Mouse (Mus musculus) limb, embryonic 14.5 days (tissue): ENCODE measurements at regions not wholly inside any gene's neighbourhood (a gene's known extent, or its start where the extent isn't known, plus 50 kb on each side); places are given as distances from the start of the nearest gene placed in this dataset.

Experiments
- ATAC-seq: fragments of 200-750 bp; cut with Nextera tagmentation; 2 replicates; pipeline ENCODE4 v1.8.0; 2017; ENCODE audit warnings: low read depth, moderate number of reproducible peaks, moderate TSS enrichment; ENCODE audit not compliant: low FRiP score
- DNase-seq: peaks from one replicate; pipeline ENCODE4 v3.0.0-alpha.2; 2015; ENCODE audit warnings: low spot score
- H3K27ac ChIP-seq: fragments of 300-500 bp; sonication (generic); replicated peaks from 2 replicates; pipeline ENCODE4 v1.5.1; 2014; ENCODE audit warnings: low read depth, mild to moderate bottlenecking, low read length, moderate library complexity, mixed read lengths
- H3K27me3 ChIP-seq: fragments of 300-500 bp; sonication (generic); 2 replicates; pipeline ENCODE4 v1.6.1; 2014; ENCODE audit warnings: low read length, mixed read lengths; ENCODE audit not compliant: control insufficient read depth, insufficient read depth
- H3K36me3 ChIP-seq: fragments of 300-500 bp; sonication (generic); 2 replicates; pipeline ENCODE4 v1.6.1; 2014; ENCODE audit warnings: mild to moderate bottlenecking, low read length, moderate library complexity, mixed read lengths; ENCODE audit not compliant: control insufficient read depth, insufficient read depth
- H3K4me1 ChIP-seq: fragments of 300-500 bp; sonication (generic); 2 replicates; pipeline ENCODE4 v1.6.1; 2014; ENCODE audit warnings: antibody characterized with exemption, low read length, mixed read lengths; ENCODE audit not compliant: control insufficient read depth, insufficient read depth
- H3K4me2 ChIP-seq: fragments of 300-500 bp; sonication (generic); replicated peaks from 2 replicates; pipeline ENCODE4 v1.6.1; 2014; ENCODE audit warnings: low read depth, mild to moderate bottlenecking, low read length, moderate library complexity; ENCODE audit not compliant: severe bottlenecking
- H3K4me3 ChIP-seq: fragments of 300-500 bp; sonication (generic); replicated peaks from 2 replicates; pipeline ENCODE4 v1.5.1; 2014; ENCODE audit warnings: low read length
- H3K9ac ChIP-seq: fragments of 300-500 bp; sonication (generic); 2 replicates; pipeline ENCODE4 v1.6.1; 2014; ENCODE audit warnings: mild to moderate bottlenecking, low read depth, low read length, moderate library complexity; ENCODE audit not compliant: severe bottlenecking
- H3K9me3 ChIP-seq: fragments of 300-500 bp; sonication (generic); 2 replicates; pipeline ENCODE4 v1.6.1; 2016; ENCODE audit warnings: low read length; ENCODE audit not compliant: control insufficient read depth
- POLR2A ChIP-seq: fragments of 200-500 bp; IDR thresholded peaks from 2 replicates; pipeline ENCODE4 v1.8.0; 2012; ENCODE audit warnings: inconsistent platforms, mild to moderate bottlenecking, moderate library complexity, borderline replicate concordance; ENCODE audit not compliant: insufficient read depth, insufficient read length; ENCODE audit errors: extremely low read depth
- WGBS: fragments of 180-500 bp; shearing (Covaris S2); extraction: QIAGEN DNeasy Blood & Tissue Kit; methylation state at CpG from one replicate; pipeline ENCODE4 v1.1.7; 2014; 5-methylcytosine and 5-hydroxymethylcytosine counted together

DNA sequence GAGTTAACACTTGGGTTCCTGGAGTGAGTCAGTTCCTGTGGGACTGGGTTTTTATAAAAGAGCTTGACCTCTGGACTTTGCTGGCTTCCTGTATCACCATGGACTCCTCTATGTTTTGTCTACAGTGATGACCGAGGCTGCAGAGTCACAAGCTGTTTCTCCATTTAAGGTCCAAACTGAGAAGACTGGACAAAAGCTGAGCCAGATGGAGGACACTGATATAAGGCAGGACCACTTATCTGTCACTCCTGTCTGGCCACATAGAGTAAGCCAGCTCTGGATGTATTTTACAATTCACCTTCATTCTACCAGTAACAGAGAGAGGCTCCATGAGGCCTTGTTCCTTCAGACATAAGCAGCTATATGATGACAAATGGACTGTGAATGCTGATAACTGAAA lies 202.7 kb downstream of the Pik3r1 start:
- no peaks in the 10 kb centered on the region for H3K9me3 ChIP-seq
- H3K27ac ChIP-seq, result no peak overlapping the region
- H3K36me3 ChIP-seq, result no peaks in the 10 kb centered on the region
- DNase-seq (no peak), ATAC-seq (no peak)
- no peak overlapping the region for H3K4me2 ChIP-seq
- no peaks in the 10 kb centered on the region for H3K27me3 ChIP-seq
- H3K4me3 ChIP-seq, result no peak overlapping the region
- no peak overlapping the region for H3K9ac ChIP-seq
- no peaks in the 10 kb centered on the region for H3K4me1 ChIP-seq
- TF ChIP-seq POLR2A, result no peak
- WGBS, result 83% methylated on average over 1 of the region's 1 CpGs

DNA sequence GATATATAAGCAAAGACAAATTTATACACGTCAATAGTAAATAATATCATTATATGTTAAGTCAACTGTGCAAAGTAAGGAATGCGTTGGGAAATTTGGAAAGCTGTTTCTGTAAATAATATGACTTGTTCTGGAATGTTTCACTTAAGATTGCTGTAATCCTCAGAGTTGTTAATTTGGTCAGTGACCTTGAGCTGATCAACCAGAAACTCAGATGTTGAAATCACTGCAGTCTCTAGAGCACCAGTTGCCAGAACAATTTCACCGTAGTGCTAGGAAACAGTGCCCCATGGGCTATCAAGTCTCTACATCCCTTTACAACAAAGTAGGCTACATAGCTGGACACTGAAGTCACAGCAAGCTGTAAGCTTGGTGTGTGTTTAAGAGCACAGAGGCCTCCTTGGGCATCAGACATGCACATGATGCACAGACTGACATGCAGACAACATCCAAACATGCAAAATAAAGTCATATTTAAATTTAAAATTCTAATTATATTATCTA lies 212.6 kb downstream of the Pik3r1 start:
- H3K36me3 ChIP-seq, result no peaks in the 10 kb centered on the region
- H3K9me3 ChIP-seq, result no peaks in the 10 kb centered on the region
- H3K4me1 ChIP-seq, result no peaks in the 10 kb centered on the region
- 75% methylated on average over 3 of the region's 3 CpGs for WGBS
- no peak overlapping the region for H3K4me3 ChIP-seq
- no peak for TF ChIP-seq POLR2A
- no peak overlapping the region for H3K9ac ChIP-seq
- DNase-seq (no peak), ATAC-seq (no peak)
- H3K27ac ChIP-seq, result no peak overlapping the region
- no peak overlapping the region for H3K4me2 ChIP-seq
- H3K27me3 ChIP-seq, result no peaks in the 10 kb centered on the region

GRCm38 (mm10) chr13:101553131-101553549 lies 214.9 kb downstream of the Pik3r1 start:
- no peak for TF ChIP-seq POLR2A
- Histone ChIP-seq H3K4me1 (no peaks in the 10 kb centered on the region), H3K27me3 (no peaks in the 10 kb centered on the region), H3K9me3 (no peaks in the 10 kb centered on the region), H3K4me2 (no peak overlapping the region), H3K36me3 (no peaks in the 10 kb centered on the region), H3K9ac (no peak overlapping the region), H3K27ac (no peak overlapping the region), H3K4me3 (no peak overlapping the region)
- DNase-seq (peak; percentile 9), ATAC-seq (peak; percentile 67)
- WGBS, result 71% methylated on average over 8 of the region's 8 CpGs

DNA sequence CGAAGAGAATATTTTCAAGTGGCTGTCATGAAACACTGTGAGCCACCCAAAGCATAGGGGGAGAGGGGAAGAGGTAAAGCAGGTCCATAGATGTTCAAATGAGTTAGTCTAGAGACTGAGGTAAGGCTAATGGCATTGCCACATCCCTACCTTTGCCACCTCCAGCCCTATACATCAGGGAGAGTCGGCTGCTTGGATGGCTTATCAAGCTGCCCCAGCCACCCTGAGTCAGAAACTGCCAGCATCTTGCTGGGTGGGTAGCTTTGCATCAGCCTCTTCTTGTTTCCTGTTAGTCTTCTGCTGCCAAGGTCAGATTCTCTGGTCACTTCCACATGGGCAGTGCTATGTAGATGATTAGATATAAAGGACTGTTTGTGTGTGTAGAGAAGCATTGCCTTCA lies 215.6 kb downstream of the Pik3r1 start:
- Histone ChIP-seq H3K27ac (no peak overlapping the region), H3K4me3 (no peak overlapping the region), H3K9ac (no peak overlapping the region), H3K4me1 (no peaks in the 10 kb centered on the region), H3K27me3 (no peaks in the 10 kb centered on the region), H3K9me3 (no peaks in the 10 kb centered on the region), H3K4me2 (no peak overlapping the region), H3K36me3 (no peaks in the 10 kb centered on the region)
- no peak for DNase-seq
- no peak for ATAC-seq
- TF ChIP-seq POLR2A, result no peak
- WGBS, result 87% methylated on average over 2 of the region's 2 CpGs

GRCm38 (mm10) chr13:101551068-101551467 lies 216.9 kb downstream of the Pik3r1 start:
- WGBS, result 91% methylated on average over 6 of the region's 6 CpGs
- no peaks in the 10 kb centered on the region for H3K27me3 ChIP-seq
- no peak overlapping the region for H3K9ac ChIP-seq
- ATAC-seq, result no peak
- no peak overlapping the region for H3K4me2 ChIP-seq
- no peak for TF ChIP-seq POLR2A
- H3K36me3 ChIP-seq, result no peaks in the 10 kb centered on the region
- H3K4me3 ChIP-seq, result no peak overlapping the region
- H3K9me3 ChIP-seq, result no peaks in the 10 kb centered on the region
- no peak for DNase-seq
- no peak overlapping the region for H3K27ac ChIP-seq
- no peaks in the 10 kb centered on the region for H3K4me1 ChIP-seq

DNA sequence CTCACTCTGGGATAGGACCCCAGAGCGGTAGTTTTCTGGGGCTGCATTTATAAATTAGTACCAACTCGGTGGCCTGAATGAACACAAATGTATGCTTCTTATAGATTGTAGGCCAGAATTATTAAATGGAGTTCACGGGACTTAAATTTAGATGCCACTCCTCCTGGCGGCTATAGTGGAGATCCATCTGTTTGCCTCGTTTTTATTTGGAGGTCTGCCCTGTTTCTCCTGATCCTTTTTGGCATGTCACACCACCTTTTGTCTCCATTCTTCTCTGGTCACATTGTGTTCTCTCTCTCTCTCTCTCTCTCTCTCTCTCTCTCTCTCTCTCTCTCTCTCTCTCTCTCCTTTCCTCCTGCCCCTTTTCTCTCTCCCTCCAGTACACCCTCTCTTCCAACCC lies 217.5 kb downstream of the Pik3r1 start:
- DNase-seq, result no peak
- no peaks in the 10 kb centered on the region for H3K36me3 ChIP-seq
- H3K4me3 ChIP-seq, result no peak overlapping the region
- no peak for TF ChIP-seq POLR2A
- H3K9ac ChIP-seq, result no peak overlapping the region
- no peak for ATAC-seq
- 0 out of 2 replicates have a peak, but pooled peaks cover 5% of the 10 kb centered on the region for H3K4me1 ChIP-seq
- no peaks in the 10 kb centered on the region for H3K9me3 ChIP-seq
- H3K27ac ChIP-seq, result no peak overlapping the region
- H3K4me2 ChIP-seq, result no peak overlapping the region
- H3K27me3 ChIP-seq, result no peaks in the 10 kb centered on the region
- 42% methylated on average over 5 of the region's 5 CpGs for WGBS
